Mouse (Mus musculus) limb, embryonic 15.5 days (tissue): ENCODE measurements around the gene Mgat5. TPM values are rescaled to one million over a fixed set of nuclear protein-coding genes. Genes with fewer than 3 reads are reported as not detected.

Experiments
- ATAC-seq: fragments of 200-750 bp; cut with Nextera tagmentation; 2 replicates; pipeline ENCODE4 v1.8.0; 2017; ENCODE audit warnings: low read depth, moderate TSS enrichment; ENCODE audit not compliant: insufficient number of reproducible peaks, low FRiP score, low TSS enrichment
- H3K27ac ChIP-seq: fragments of 300-500 bp; sonication (generic); 2 replicates; pipeline ENCODE4 v1.5.1; 2015; ENCODE audit warnings: moderate library complexity, mild to moderate bottlenecking, inconsistent platforms
- H3K27me3 ChIP-seq: fragments of 300-500 bp; sonication (generic); 2 replicates; pipeline ENCODE4 v1.6.1; 2015; ENCODE audit warnings: inconsistent platforms
- H3K36me3 ChIP-seq: fragments of 300-500 bp; sonication (generic); 2 replicates; pipeline ENCODE4 v1.6.1; 2015; ENCODE audit warnings: inconsistent platforms
- H3K4me1 ChIP-seq: fragments of 300-500 bp; sonication (generic); 2 replicates; pipeline ENCODE4 v1.6.1; 2015; ENCODE audit warnings: inconsistent platforms
- H3K4me2 ChIP-seq: fragments of 300-500 bp; sonication (generic); 2 replicates; pipeline ENCODE4 v1.6.1; 2015; ENCODE audit warnings: mild to moderate bottlenecking, inconsistent platforms
- H3K4me3 ChIP-seq: fragments of 300-500 bp; sonication (generic); 2 replicates; pipeline ENCODE4 v1.5.1; 2015; ENCODE audit warnings: mild to moderate bottlenecking, inconsistent platforms
- H3K9ac ChIP-seq: fragments of 300-500 bp; sonication (generic); 2 replicates; pipeline ENCODE4 v1.6.1; 2015; ENCODE audit warnings: inconsistent platforms
- H3K9me3 ChIP-seq: fragments of 300-500 bp; sonication (generic); 2 replicates; pipeline ENCODE4 v1.6.1; 2016; ENCODE audit warnings: inconsistent platforms
- WGBS: fragments of 180-500 bp; shearing (Covaris S2); methylation state at CpG from one replicate; pipeline ENCODE4 v1.1.7; 2015; 5-methylcytosine and 5-hydroxymethylcytosine counted together
- polyA plus RNA-seq: library from polyadenylated mRNA; unstranded; fragments of >200 nt; fragmentation: Nextera tagmentation; extraction: Ambion mirVana; gene quantifications from 2 replicates; pipeline ENCODE4 v1.2.1, GENCODE M21; 2015

Mgat5 gene
- polyA plus RNA-seq, 1 experiment from 2014 or later = 6.7 TPM

GRCm38 (mm10) chr1:127327773-127328172, 123.0 kb downstream of the Mgat5 start:
- Histone ChIP-seq H3K4me2 (no peak overlapping the region), H3K9me3 (no peaks in the 10 kb centered on the region), H3K36me3 (no peaks in the 10 kb centered on the region), H3K27ac (no peak overlapping the region), H3K4me1 (0 out of 2 replicates have a peak, but pooled peaks cover 2% of the 10 kb centered on the region), H3K27me3 (no peaks in the 10 kb centered on the region), H3K9ac (no peak overlapping the region), H3K4me3 (no peak overlapping the region)
- WGBS = 79% methylated on average over 6 of the region's 6 CpGs
- no peak for ATAC-seq

- 47% methylated on average over 5 of the region's 5 CpGs for WGBS
- no peak overlapping the region for H3K9ac ChIP-seq
- H3K4me2 ChIP-seq = no peak overlapping the region
- no peak overlapping the region for H3K4me3 ChIP-seq
- no peaks in the 10 kb centered on the region for H3K27me3 ChIP-seq
- H3K36me3 ChIP-seq = no peaks in the 10 kb centered on the region
- no peak for ATAC-seq
- H3K4me1 ChIP-seq = 0 out of 2 replicates have a peak, but pooled peaks cover 2% of the 10 kb centered on the region
- no peak overlapping the region for H3K27ac ChIP-seq
- no peaks in the 10 kb centered on the region for H3K9me3 ChIP-seq
Observed at GRCm38 (mm10) chr1:127328354-127328875, 123.6 kb downstream of the Mgat5 start.

GRCm38 (mm10) chr1:127329810-127330209, 125.0 kb downstream of the Mgat5 start:
- ATAC-seq = no peak
- WGBS = 87% methylated on average over 6 of the region's 6 CpGs
- Histone ChIP-seq H3K27me3 (no peaks in the 10 kb centered on the region), H3K4me2 (no peak overlapping the region), H3K4me3 (no peak overlapping the region), H3K4me1 (0 out of 2 replicates have a peak, but pooled peaks cover 2% of the 10 kb centered on the region), H3K27ac (no peak overlapping the region), H3K9me3 (no peaks in the 10 kb centered on the region), H3K9ac (no peak overlapping the region), H3K36me3 (no peaks in the 10 kb centered on the region)

GRCm38 (mm10) chr1:127337740-127338139, 132.9 kb downstream of the Mgat5 start:
- no peaks in the 10 kb centered on the region for H3K27me3 ChIP-seq
- H3K4me1 ChIP-seq = 0 out of 2 replicates have a peak, but pooled peaks cover 3% of the 10 kb centered on the region
- no peak overlapping the region for H3K4me2 ChIP-seq
- no peaks in the 10 kb centered on the region for H3K36me3 ChIP-seq
- H3K9ac ChIP-seq = no peak overlapping the region
- no peak overlapping the region for H3K4me3 ChIP-seq
- H3K9me3 ChIP-seq = no peaks in the 10 kb centered on the region
- no peak overlapping the region for H3K27ac ChIP-seq
- no peak for ATAC-seq
- WGBS = 87% methylated on average over 10 of the region's 10 CpGs

GRCm38 (mm10) chr1:127338833-127339487, 134.1 kb downstream of the Mgat5 start:
- Histone ChIP-seq H3K36me3 (no peaks in the 10 kb centered on the region), H3K27ac (no peak overlapping the region), H3K9ac (no peak overlapping the region), H3K9me3 (no peaks in the 10 kb centered on the region), H3K27me3 (no peaks in the 10 kb centered on the region), H3K4me1 (0 out of 2 replicates have a peak, but pooled peaks cover 3% of the 10 kb centered on the region), H3K4me2 (no peak overlapping the region), H3K4me3 (no peak overlapping the region)
- WGBS = 53% methylated on average over 9 of the region's 9 CpGs
- no peak for ATAC-seq

GRCm38 (mm10) chr1:127340296-127340695, 135.5 kb downstream of the Mgat5 start:
- Histone ChIP-seq H3K27ac (no peak overlapping the region), H3K9me3 (no peaks in the 10 kb centered on the region), H3K4me3 (no peak overlapping the region), H3K4me2 (no peak overlapping the region), H3K36me3 (no peaks in the 10 kb centered on the region), H3K4me1 (0 out of 2 replicates have a peak, but pooled peaks cover 3% of the 10 kb centered on the region), H3K9ac (no peak overlapping the region), H3K27me3 (no peaks in the 10 kb centered on the region)
- no peak for ATAC-seq
- WGBS = 85% methylated on average over 9 of the region's 9 CpGs

GRCm38 (mm10) chr1:127344913-127345312, 140.1 kb downstream of the Mgat5 start:
- Histone ChIP-seq H3K9ac (no peak overlapping the region), H3K4me2 (no peak overlapping the region), H3K4me1 (peaks cover 12% of the 10 kb centered on the region; the same call in 1 of the 2 replicates), H3K36me3 (no peaks in the 10 kb centered on the region), H3K27me3 (no peaks in the 10 kb centered on the region), H3K9me3 (no peaks in the 10 kb centered on the region), H3K4me3 (no peak overlapping the region), H3K27ac (no peak overlapping the region)
- ATAC-seq = no peak
- WGBS = 68% methylated on average over 9 of the region's 9 CpGs

- Histone ChIP-seq H3K36me3 (no peaks in the 10 kb centered on the region), H3K4me1 (peaks cover 12% of the 10 kb centered on the region; the same call in 1 of the 2 replicates), H3K4me2 (no peak overlapping the region), H3K9me3 (no peaks in the 10 kb centered on the region), H3K4me3 (no peak overlapping the region), H3K27me3 (no peaks in the 10 kb centered on the region), H3K9ac (no peak overlapping the region), H3K27ac (no peak overlapping the region)
- ATAC-seq = no peak
- WGBS = 67% methylated on average over 3 of the region's 3 CpGs
Observed at GRCm38 (mm10) chr1:127346596-127347139, 141.9 kb downstream of the Mgat5 start.

GRCm38 (mm10) chr1:127347878-127348620, 143.2 kb downstream of the Mgat5 start:
- H3K27ac ChIP-seq = no peak overlapping the region
- no peaks in the 10 kb centered on the region for H3K36me3 ChIP-seq
- 0 out of 2 replicates have a peak, but pooled peaks have one; percentile 26 for ATAC-seq
- H3K27me3 ChIP-seq = no peaks in the 10 kb centered on the region
- H3K9me3 ChIP-seq = no peaks in the 10 kb centered on the region
- H3K9ac ChIP-seq = no peak overlapping the region
- no peak overlapping the region for H3K4me3 ChIP-seq
- 86% methylated on average over 3 of the region's 3 CpGs for WGBS
- H3K4me1 ChIP-seq = peaks cover 12% of the 10 kb centered on the region; the same call in 1 of the 2 replicates
- no peak overlapping the region for H3K4me2 ChIP-seq

GRCm38 (mm10) chr1:127348642-127349341, 144.0 kb downstream of the Mgat5 start:
- no peak overlapping the region for H3K9ac ChIP-seq
- 47% methylated on average over 9 of the region's 9 CpGs for WGBS
- H3K27me3 ChIP-seq = no peaks in the 10 kb centered on the region
- H3K4me2 ChIP-seq = no peak overlapping the region
- H3K36me3 ChIP-seq = no peaks in the 10 kb centered on the region
- ATAC-seq = no peak
- no peak overlapping the region for H3K27ac ChIP-seq
- no peak overlapping the region for H3K4me3 ChIP-seq
- H3K9me3 ChIP-seq = no peaks in the 10 kb centered on the region
- peaks cover 15% of the 10 kb centered on the region; the same call in 1 of the 2 replicates for H3K4me1 ChIP-seq

GRCm38 (mm10) chr1:127351380-127352057, 146.7 kb downstream of the Mgat5 start:
- no peak for ATAC-seq
- Histone ChIP-seq H3K4me2 (no peak overlapping the region), H3K9me3 (no peaks in the 10 kb centered on the region), H3K27me3 (no peaks in the 10 kb centered on the region), H3K36me3 (no peaks in the 10 kb centered on the region), H3K4me1 (peaks cover 11% of the 10 kb centered on the region; the same call in 1 of the 2 replicates), H3K4me3 (no peak overlapping the region), H3K27ac (no peak overlapping the region), H3K9ac (no peak overlapping the region)
- 87% methylated on average over 12 of the region's 12 CpGs for WGBS
